Mouse (Mus musculus) kidney, adult 2 months (tissue): Measurements from ENCODE around the gene Hist1h1d.

Experiments
- CTCF ChIP-seq: fragments of 200-500 bp; conservative IDR thresholded peaks from 2 replicates; pipeline ENCODE4 v1.5.1; 2011; ENCODE audit warnings: low read depth, mild to moderate bottlenecking, control low read depth, low read length, moderate library complexity, mixed read lengths; ENCODE audit not compliant: insufficient read depth, insufficient read length
- POLR2A ChIP-seq: fragments of 200-500 bp; IDR thresholded peaks from one replicate; pipeline ENCODE4 v1.6.1; 2011; ENCODE audit warnings: low read depth, low read length, control low read depth

DNA sequence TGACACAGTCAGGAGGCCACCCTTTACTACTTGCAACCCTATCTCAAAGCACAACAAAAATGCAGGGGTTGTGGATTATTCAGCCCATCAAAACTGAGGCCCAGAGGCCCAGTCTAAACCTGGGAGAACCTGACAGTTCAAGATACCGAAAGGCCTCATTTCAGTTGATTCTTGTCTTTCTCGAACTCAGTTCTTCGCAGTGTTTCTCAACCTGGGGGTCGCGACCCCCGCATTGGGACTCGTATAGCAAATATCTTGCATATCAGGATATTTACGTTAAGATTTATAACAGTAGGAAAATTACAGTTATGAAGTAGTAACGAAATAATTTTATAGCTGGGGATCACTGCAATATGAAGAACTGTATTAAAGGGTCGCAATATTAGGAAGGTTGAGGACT is 27.2 kb upstream of the Hist1h1d start:
- TF ChIP-seq CTCF (no peak), POLR2A (no peak)
